ENCODE assay signal across 20 mouse cellular contexts in the genomic region with DNA sequence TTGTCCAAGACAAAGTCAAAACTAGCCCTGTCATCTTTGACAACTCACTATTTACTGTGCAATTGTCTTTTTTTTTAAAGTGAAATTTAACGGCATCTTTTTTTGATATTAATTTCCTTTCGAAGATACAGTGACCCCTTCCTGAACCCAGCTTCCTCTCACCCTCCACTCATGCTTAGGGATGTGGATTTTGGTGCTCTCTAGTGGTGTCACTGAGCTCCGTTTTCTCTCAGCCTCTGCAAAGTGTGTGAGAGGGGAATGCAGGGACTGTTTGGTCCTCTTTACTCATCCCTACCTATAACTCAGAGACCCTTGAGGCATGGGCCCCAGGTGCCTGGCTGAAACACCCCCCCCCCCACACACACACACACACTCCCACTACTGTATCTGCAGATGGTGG. TPM values are rescaled to one million over a fixed set of nuclear protein-coding genes. Genes with fewer than 3 reads are reported as not detected.
A peak's percentile ranks its signal among the peaks of the same experiment; 100 is the strongest.
DNase-seq lines count a peak whose midpoint lies in the region; ATAC-seq and TF ChIP-seq lines count a peak whose summit lies in the region.
"Had no signal": no experiment of that assay in that cellular context is flagged by ENCODE, and none has a peak within 500 bp of the region (broad histone marks: within the 10 kb centered on the region; RNA-seq: fewer than 3 reads in every experiment).

No protein-coding gene starts in this region.

- 35% methylated on average over 3 of the region's 3 CpGs for WGBS in lung, postnatal 0 days
- 44% methylated on average over 3 of the region's 3 CpGs for WGBS in intestine, postnatal 0 days
- 69% methylated on average over 3 of the region's 3 CpGs for WGBS in hindbrain, embryonic 13.5 days

- H3K27ac ChIP-seq in gastrocnemius, adult 2 months, result no peak overlapping the region
- no peak overlapping the region for H3K27ac ChIP-seq in lung, postnatal 0 days (ENCODE audit: low read length)
- H3K27ac ChIP-seq in intestine, postnatal 0 days (ENCODE audit: low read depth, low read length), result no peak overlapping the region
- H3K27ac ChIP-seq in hindbrain, embryonic 13.5 days, result no peak overlapping the region
- H3K27ac ChIP-seq: embryonic facial prominence, embryonic 15.5 days; neural tube, embryonic 13.5 days had no signal

- intact Hi-C loops in gastrocnemius, adult 2 months (cut with DNase I), result no loop called here
- intact Hi-C loops in gastrocnemius, postnatal 14 days (cut with DNase I; ENCODE audit: low total_unique reads), result loop anchor here (5.0 to 10.0 kb wide), 2 partner anchors 41 to 99 kb away; no protein-coding TSS in a partner anchor

- H3K36me3 ChIP-seq in lung, postnatal 0 days (ENCODE audit: insufficient read depth, low read length), result no peaks in the 10 kb centered on the region
- peaks cover 13% of the 10 kb centered on the region; the same call in 1 of the 2 replicates for H3K36me3 ChIP-seq in intestine, postnatal 0 days (ENCODE audit: control insufficient read depth, insufficient read depth)
- 0 out of 2 replicates have a peak, but pooled peaks cover 3% of the 10 kb centered on the region for H3K36me3 ChIP-seq in hindbrain, embryonic 13.5 days
- H3K36me3 ChIP-seq: embryonic facial prominence, embryonic 15.5 days; G1E; neural tube, embryonic 13.5 days had no signal

- H3K4me1 ChIP-seq in lung, postnatal 0 days (ENCODE audit: insufficient read depth, low read depth, low read length), result no peaks in the 10 kb centered on the region
- no peaks in the 10 kb centered on the region for H3K4me1 ChIP-seq in intestine, postnatal 0 days (replicated peaks; ENCODE audit: control insufficient read depth, insufficient read depth, low read length)
- no peaks in the 10 kb centered on the region for H3K4me1 ChIP-seq in hindbrain, embryonic 13.5 days (replicated peaks)
- H3K4me1 ChIP-seq: embryonic facial prominence, embryonic 15.5 days; neural tube, embryonic 13.5 days had no signal

- TF ChIP-seq CTCF in gastrocnemius, adult 2 months (IDR thresholded peaks at IDR 0.05), result peak; percentile 13; the same call in 1 of the 2 replicates
- TF ChIP-seq CTCF in lung, postnatal 0 days (IDR thresholded peaks at IDR 0.05), result peak; percentile 34; the same call in 1 of the 2 replicates
- TF ChIP-seq CTCF in intestine, postnatal 0 days (IDR thresholded peaks at IDR 0.05; ENCODE audit: low read depth), result peak; percentile 56

- no peak overlapping the region for H3K9ac ChIP-seq in lung, postnatal 0 days (replicated peaks; ENCODE audit: low read depth)
- no peak overlapping the region for H3K9ac ChIP-seq in intestine, postnatal 0 days (ENCODE audit: low read depth, low read length)
- H3K9ac ChIP-seq in hindbrain, embryonic 13.5 days, result no peak overlapping the region
- H3K9ac ChIP-seq: embryonic facial prominence, embryonic 15.5 days; neural tube, embryonic 13.5 days had no signal

- TF ChIP-seq EP300 in lung, postnatal 0 days (IDR thresholded peaks at IDR 0.05), result no peak

- no peak for DNase-seq in gastrocnemius, adult 2 months
- no peak for DNase-seq in gastrocnemius, postnatal 14 days
- DNase-seq in kidney, postnatal 14 days, result peak; percentile 22
- DNase-seq in kidney, postnatal 4 days, result no peak
- DNase-seq in lung, postnatal 0 days (ENCODE audit: low spot score), result no peak
- DNase-seq in lung, postnatal 4 days, result no peak
- DNase-seq: B cell, adult 2 months; cerebellum, adult 11 months; cerebellum, postnatal 36 days; gastrocnemius, postnatal 10 days; heart, postnatal 36 days; layer of hippocampus, adult 9-11 months; right cerebral cortex, postnatal 4 days had no signal

- ATAC-seq in lung, postnatal 0 days, result no peak
- no peak for ATAC-seq in intestine, postnatal 0 days
- no peak for ATAC-seq in hindbrain, embryonic 13.5 days (ENCODE audit: low FRiP score)
- ATAC-seq: midbrain, embryonic 16.5 days had no signal

- no peak overlapping the region for H3K4me2 ChIP-seq in lung, postnatal 0 days (replicated peaks; ENCODE audit: low read depth, low read length)
- H3K4me2 ChIP-seq in intestine, postnatal 0 days (replicated peaks; ENCODE audit: low read depth), result no peak overlapping the region
- no peak overlapping the region for H3K4me2 ChIP-seq in hindbrain, embryonic 13.5 days
- H3K4me2 ChIP-seq: embryonic facial prominence, embryonic 15.5 days; neural tube, embryonic 13.5 days had no signal

- H3K4me3 ChIP-seq in gastrocnemius, adult 2 months, result no peak overlapping the region
- H3K4me3 ChIP-seq in lung, postnatal 0 days (ENCODE audit: low read depth, low read length), result no peak overlapping the region
- no peak overlapping the region for H3K4me3 ChIP-seq in intestine, postnatal 0 days (ENCODE audit: low read depth, low read length)
- H3K4me3 ChIP-seq in hindbrain, embryonic 13.5 days, result no peak overlapping the region
- H3K4me3 ChIP-seq: embryonic facial prominence, embryonic 15.5 days; neural tube, embryonic 13.5 days had no signal

- no peaks in the 10 kb centered on the region for H3K9me3 ChIP-seq in lung, postnatal 0 days (ENCODE audit: low read length)
- H3K9me3 ChIP-seq in intestine, postnatal 0 days (ENCODE audit: control insufficient read depth), result no peaks in the 10 kb centered on the region
- no peaks in the 10 kb centered on the region for H3K9me3 ChIP-seq in hindbrain, embryonic 13.5 days
- H3K9me3 ChIP-seq: embryonic facial prominence, embryonic 15.5 days; G1E; neural tube, embryonic 13.5 days had no signal

- no peaks in the 10 kb centered on the region for H3K27me3 ChIP-seq in lung, postnatal 0 days (replicated peaks; ENCODE audit: insufficient read depth, low read length)
- no peaks in the 10 kb centered on the region for H3K27me3 ChIP-seq in intestine, postnatal 0 days (replicated peaks; ENCODE audit: control insufficient read depth, insufficient read depth, low read length)
- no peaks in the 10 kb centered on the region for H3K27me3 ChIP-seq in hindbrain, embryonic 13.5 days
- H3K27me3 ChIP-seq: embryonic facial prominence, embryonic 15.5 days; neural tube, embryonic 13.5 days had no signal

RNA-seq across cellular contexts. Expression of gene Sdcbp2, which starts 13.5 kb away (rescaled TPM):
- under 1 TPM; 0.56 to 0.75 TPM for total RNA-seq in gastrocnemius, adult 2 months (2021)
- total RNA-seq in gastrocnemius, postnatal 14 days (2021), result under 1 TPM; 0.64 to 0.91 TPM
- 1.6 and 2.5 TPM in 2 replicates for polyA plus RNA-seq in lung, postnatal 0 days (2015; fragmentation: Nextera tagmentation; extraction: Ambion mirVana)
- polyA plus RNA-seq in intestine, postnatal 0 days (2015; fragmentation: Nextera tagmentation; extraction: Ambion mirVana), result 55.2 and 66.7 TPM in 2 replicates
- polyA plus RNA-seq in hindbrain, embryonic 13.5 days (2015; fragmentation: Nextera tagmentation; extraction: Ambion mirVana), result 0.54 and 0.90 TPM in 2 replicates
- total RNA-seq: G1E; megakaryocyte, adult 5-6 weeks had no signal

RNA-seq across cellular contexts. Expression of gene Fkbp1a, which starts 43.7 kb away (rescaled TPM):
- 100 to 1,000 TPM; 159 to 181 TPM for total RNA-seq in gastrocnemius, adult 2 months (2021)
- 100 to 1,000 TPM; 190 to 225 TPM for total RNA-seq in gastrocnemius, postnatal 14 days (2021)
- 686 and 696 TPM in 2 replicates for polyA plus RNA-seq in lung, postnatal 0 days (2015; fragmentation: Nextera tagmentation; extraction: Ambion mirVana)
- polyA plus RNA-seq in intestine, postnatal 0 days (2015; fragmentation: Nextera tagmentation; extraction: Ambion mirVana), result 370 and 377 TPM in 2 replicates
- polyA plus RNA-seq in hindbrain, embryonic 13.5 days (2015; fragmentation: Nextera tagmentation; extraction: Ambion mirVana), result 587 and 616 TPM in 2 replicates

RNA-seq across cellular contexts. Expression of gene Snph, which starts 46.5 kb away (rescaled TPM):
- total RNA-seq in gastrocnemius, adult 2 months (2021), result 10 to 100 TPM; 31.7 to 35.9 TPM
- total RNA-seq in gastrocnemius, postnatal 14 days (2021), result 10 to 100 TPM; 10.7 to 10.8 TPM
- 0.17 and 0.18 TPM in 2 replicates for polyA plus RNA-seq in lung, postnatal 0 days (2015; fragmentation: Nextera tagmentation; extraction: Ambion mirVana)
- 0.60 and 0.89 TPM in 2 replicates for polyA plus RNA-seq in intestine, postnatal 0 days (2015; fragmentation: Nextera tagmentation; extraction: Ambion mirVana)
- polyA plus RNA-seq in hindbrain, embryonic 13.5 days (2015; fragmentation: Nextera tagmentation; extraction: Ambion mirVana), result 14.1 and 16.6 TPM in 2 replicates
- total RNA-seq: megakaryocyte, adult 5-6 weeks had no signal
- polyA plus RNA-seq: G1E had no signal

Comparison
In these comparisons a context has a peak if more than half of its experiments do, and no peak if none do; other contexts are left out.
1. RNA of gene Sdcbp2, which starts 13.5 kb away (polyA plus RNA-seq): 55.2 to 66.7 TPM in intestine, postnatal 0 days; 1.6 to 2.5 TPM in lung, postnatal 0 days and 0.54 to 0.90 TPM in hindbrain, embryonic 13.5 days; every median in the first group is over 10 times any median in the second.
2. Peak in every context shown above with its lines, with median percentiles within 50 percentile points of each other: CTCF ChIP-seq.